Mouse (Mus musculus) adrenal gland, postnatal 36 days (tissue): ENCODE results near the gene Calb2. TPM values are rescaled to one million over a fixed set of nuclear protein-coding genes. Genes with fewer than 3 reads are reported as not detected.
A peak's percentile ranks its signal among the peaks of the same experiment; 100 is the strongest.

Experiments
- DNase-seq, 2 experiments: peaks; one replicate each; pipeline ENCODE4 v3.0.0; 2021; ENCODE audit warnings: mixed read lengths in 1 of 2
- long read RNA-seq, 2 experiments: library from polyadenylated mRNA; stranded (forward); transcript quantifications; one replicate each; pipeline ENCODE4 v2.0.0; 2021; ENCODE audit warnings: borderline sequencing depth in 2 of 2
- total RNA-seq, 2 experiments: library from RNA; stranded (reverse); gene quantifications; 2 replicates each; pipeline ENCODE4 v1.2.3; 2021

Gene Calb2
- 1 to 10 TPM in 1 of 2 experiments, under 1 TPM in 1; 0.26 to 2.2 TPM for total RNA-seq
- long read RNA-seq, experiment 1: 0 reads
- long read RNA-seq, experiment 2: 0 reads

DNA sequence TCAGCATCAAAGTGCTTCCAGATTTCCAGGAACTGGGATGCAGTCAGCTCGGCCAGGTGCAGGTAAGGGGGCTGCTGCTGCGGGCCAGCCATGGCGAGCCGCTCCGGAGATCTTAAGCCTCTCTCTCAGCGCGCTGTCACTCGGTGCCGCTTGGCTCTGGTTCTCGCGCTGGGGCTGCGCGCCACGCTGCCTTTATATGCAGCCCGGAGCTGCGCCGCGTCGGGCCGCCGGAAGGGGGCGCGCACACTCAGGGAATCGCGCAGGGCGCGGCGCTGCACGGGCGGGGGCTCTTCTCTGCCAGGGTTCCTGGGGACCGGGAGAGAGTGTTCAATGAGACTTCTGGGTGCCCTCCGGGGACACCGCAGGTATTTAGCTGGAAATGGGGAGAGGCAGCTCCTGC is at the start of gene Calb2:
Calb2 (minus strand) TSS at position 165 of the 400 bp plus-strand sequence.
- DNase-seq: peak; percentile 40 to 64

DNA sequence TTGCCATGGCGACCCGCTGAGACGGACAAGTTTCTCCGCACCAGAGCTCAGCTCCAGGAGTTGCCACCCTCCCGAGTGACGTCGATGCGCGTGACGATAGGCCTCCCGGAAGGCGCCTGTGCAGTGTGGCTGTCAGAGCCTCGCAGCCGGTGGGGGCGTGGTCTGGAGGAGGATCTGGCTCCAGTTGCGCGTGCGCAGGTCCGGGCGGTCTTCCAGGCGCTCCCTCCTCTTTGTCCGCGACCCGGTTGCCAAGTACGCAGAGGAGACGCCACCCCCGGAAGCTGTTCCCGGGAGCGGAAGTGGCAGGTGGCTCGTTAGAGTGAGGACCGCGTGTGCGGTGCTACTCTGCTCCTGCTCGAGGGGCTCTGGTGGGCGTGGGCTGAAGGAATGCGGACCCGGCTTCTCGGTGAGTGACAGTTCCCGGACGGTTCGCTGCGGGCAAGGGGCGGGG is 49.7 kb upstream of the Calb2 start:
- DNase-seq: peak; percentile 100

DNA sequence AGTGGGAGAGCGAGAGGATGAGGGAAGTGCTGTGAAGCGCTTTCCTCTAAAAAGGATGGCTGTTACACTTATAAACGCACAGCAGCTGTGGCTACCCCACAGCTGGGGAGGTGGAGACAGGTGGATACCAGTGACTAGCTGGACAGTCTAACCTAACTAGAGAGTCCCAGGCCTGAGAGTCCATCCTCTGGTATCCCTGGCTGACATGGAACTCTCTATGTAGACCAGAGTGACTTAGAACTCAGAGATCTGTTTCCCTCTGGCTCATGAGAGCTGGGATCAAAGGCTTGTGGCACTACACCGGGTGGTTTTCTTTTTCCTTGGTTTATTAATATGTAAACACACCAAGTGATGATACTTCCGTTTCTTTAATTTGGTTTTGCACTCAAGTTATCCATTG is 49.2 kb upstream of the Calb2 start:
- no peak for DNase-seq

DNA sequence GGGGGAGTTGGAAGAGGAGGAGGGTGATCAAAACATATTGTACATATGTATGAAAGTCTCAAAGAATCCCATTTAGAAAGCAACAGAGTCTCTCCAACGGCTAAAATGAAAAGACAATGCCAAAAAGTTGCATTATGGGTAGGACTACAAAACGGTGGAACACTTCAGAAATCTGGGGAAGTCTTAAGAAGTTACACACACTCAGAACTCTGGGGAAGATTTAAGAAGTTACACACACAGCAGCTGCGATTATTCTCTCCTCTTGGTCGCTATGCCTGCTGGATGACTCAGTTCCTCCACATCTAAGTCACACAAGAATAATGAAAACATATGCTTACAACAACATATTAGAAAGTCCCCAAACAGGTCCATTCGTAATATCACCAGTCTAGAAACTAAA is 48.2 kb upstream of the Calb2 start:
- no peak for DNase-seq

DNA sequence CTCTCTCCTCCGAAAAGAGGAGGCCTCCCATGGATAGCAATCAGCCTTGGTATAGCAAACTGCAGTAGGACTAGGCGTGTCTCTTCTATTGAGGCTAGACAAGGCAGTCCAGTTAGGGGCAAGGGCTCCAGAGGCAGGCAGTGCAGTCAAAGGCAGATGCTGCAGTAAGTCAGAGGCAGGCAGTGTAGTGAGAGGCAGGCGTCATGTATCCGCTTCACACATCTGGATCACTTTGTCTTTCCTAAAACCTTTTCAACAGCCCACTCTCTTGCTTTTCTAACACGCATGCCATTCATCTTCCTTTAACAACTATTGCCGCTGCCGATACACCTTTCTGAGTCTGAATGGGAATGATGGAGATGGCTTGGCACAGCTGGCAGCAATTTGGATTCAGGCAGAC is 47.4 kb upstream of the Calb2 start, which contains the start of gene Cmtr2:
Cmtr2 (plus strand) TSS at position 301 of the 400 bp plus-strand sequence.
- DNase-seq: no peak

DNA sequence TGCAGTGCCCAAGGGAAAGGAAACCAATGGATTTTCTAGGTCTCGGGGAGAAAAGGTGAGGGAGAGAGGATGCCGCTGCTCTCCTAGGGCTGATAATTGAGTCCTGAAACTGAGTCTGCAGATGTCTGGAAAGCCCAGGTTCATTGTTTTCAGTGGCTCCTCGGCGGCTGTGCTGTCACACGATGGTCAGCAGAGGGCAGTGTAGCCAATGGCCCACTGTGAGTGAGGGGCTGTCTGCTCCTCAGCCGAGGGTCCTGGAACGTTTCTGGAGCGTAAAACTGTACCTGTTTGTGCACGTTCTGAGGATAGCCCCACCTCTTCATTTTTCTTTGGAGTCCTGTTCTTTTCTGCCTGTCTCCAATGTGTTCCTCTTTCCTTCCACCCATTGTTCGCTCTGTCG is 33.8 kb upstream of the Calb2 start:
- peak in 1 of 2 experiments; percentile 6 for DNase-seq

DNA sequence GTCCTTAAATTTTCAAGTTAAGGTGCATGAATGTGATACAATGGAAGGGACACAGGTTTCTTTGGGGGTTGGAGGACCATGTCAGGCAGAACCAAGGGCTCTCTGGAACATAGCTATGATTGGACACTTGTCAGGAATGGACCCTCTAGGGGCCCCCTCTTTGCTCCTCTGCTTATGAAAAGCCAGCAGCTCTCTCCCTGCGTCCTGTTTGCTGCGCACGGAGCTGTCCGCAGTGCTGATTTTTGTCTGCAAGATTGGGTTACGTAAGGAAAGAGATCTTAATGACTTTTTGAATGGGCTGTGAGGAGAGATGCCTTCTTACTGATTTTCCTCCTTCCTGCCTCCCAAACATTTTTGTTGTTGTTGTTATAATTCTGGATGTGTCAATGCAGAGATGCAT is 28.7 kb upstream of the Calb2 start:
- peak; percentile 67 to 71 for DNase-seq

DNA sequence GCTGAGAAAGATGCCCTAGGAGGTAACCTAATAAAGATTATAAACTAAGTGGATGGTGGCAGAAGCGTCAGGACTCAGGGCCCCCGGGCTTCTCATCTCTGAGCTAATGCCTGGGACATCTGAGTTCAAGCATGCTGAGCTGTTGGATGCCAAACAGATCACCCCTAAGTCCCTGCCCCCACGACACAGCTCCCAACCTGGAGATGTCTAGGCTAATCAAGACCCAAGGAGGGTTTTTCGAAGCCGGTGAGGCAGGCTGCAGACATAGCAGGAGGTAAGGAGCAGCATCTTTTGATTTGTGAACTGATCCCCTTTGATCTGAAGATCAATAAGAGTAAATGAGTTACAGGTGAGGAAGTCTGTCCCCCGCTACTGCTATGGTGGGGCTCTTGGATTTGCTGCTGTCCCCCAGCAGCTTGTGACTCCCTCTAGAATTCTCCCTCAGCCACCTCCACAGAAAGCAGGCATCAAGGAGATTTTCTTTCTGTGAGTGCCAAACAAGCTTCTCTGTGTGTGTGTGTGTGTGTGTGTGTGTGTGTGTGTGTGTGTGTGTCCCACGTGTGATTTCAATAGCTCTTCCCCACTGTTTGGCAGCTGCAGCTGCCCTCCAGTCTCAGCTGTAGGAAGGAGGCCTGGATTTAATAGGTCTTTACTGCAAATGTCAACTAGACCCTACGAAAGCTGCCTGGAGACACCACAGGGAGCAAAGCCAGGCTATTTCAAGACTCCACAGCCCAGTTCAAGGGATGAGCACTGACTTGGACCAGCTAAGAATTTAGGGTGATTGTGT is 21.1 kb upstream of the Calb2 start:
- DNase-seq: no peak

DNA sequence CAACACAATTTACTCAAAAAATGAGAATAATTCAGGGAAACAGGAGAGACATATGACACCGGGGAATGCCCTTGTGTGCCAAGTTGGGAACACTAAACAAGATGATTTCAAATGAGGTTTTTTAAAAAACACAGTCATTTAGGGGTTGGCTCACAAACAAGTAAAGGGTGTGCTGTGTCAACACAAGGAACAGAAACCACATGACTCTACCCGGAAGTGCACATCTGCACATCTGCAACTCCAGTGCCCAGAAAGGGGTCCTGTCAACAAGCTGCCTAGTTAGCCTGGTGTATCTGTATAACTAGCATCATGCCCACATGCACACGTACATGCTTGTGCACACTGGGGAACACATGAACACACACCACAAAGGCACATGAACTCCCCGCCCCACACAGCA is 17.5 kb upstream of the Calb2 start:
- no peak for DNase-seq

DNA sequence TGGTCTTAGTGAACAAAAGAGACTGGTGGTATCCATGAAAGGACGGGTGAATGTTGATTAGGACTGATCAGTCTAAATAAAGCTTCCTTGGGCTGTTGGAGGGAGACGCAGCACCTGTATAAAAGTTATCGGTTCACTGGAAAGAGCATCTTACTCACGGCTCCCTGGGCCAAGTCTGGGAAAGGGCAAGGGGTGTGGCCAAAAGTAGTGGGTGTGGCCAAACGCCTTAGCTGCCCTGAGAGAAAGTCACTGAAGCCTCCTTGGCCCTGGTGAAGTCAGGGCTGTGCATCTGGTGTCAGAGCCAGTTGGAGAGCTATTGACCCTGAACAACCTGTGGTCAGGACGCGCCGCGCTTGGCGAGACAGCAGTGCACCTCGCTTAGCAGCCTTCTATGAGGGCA is 15.7 kb upstream of the Calb2 start:
- DNase-seq: peak in 1 of 2 experiments; percentile 6

DNA sequence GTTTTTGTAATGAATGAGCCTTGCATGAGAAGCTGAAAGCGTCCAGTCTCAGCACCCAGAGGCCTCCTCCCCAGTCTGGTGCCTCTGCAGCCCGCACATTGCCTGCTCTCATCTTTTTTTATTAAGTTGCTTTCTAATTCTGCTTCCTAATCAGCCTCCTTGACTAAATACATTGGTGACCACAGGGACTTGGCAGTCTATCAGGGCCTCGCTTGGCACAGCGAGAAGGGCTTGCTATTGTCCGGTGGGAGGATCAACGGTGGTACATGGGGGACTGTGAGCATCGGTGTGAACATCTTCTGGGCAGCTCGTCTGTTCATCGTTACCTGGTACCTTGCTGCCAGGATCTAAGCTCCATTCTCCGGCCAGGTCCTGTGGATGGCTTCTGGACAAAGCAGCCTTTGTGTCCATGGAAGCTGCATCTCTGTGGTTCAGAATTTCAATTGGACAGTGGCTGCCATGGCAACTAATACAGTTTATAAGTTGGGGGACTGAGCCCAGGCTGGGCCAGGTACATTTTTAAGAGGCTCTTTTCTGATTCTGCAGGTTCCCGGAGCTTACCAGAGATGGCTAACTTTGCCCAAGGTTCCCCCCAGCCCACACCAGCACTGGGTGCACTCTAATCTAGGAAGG is 14.8 kb upstream of the Calb2 start:
- no peak for DNase-seq

DNA sequence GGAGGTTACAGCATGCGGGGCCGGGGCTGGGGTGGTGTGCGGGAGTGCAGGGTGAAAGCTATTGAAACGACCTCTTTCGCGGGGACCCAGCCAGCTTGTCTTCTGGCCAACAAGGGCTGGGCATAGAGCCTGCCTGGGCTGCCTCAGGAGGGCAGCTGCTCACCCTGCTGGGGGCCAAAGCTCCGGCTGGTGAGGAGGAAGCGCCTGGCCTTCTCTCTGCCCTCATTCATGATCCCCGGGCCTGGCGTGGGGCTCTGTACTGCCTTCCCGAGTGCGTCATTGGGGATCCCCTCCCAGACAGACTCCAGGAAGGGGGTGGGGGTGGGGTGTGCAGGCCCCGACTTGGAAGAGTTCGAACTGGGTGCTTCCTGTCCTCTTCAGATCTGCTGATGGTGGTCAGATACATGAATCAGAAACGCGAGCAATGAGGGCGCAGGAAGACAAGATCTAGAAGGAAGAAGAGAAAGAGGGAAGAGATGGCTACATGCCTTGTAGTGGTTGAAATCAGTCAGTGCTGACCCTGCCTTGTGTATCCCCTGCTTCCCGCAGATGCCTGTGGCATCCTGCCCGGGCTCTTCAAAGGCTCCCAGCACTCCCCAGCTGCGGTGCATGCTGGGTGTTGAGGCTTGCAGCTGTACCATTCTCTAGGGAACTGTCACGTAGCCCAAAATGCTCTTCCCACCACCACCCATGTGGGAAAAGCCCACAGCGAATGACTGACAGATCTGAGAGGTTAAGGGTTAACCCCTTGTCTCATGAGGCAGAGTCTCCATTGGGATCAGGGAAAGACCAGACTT is 9.5 kb upstream of the Calb2 start:
- DNase-seq: no peak

DNA sequence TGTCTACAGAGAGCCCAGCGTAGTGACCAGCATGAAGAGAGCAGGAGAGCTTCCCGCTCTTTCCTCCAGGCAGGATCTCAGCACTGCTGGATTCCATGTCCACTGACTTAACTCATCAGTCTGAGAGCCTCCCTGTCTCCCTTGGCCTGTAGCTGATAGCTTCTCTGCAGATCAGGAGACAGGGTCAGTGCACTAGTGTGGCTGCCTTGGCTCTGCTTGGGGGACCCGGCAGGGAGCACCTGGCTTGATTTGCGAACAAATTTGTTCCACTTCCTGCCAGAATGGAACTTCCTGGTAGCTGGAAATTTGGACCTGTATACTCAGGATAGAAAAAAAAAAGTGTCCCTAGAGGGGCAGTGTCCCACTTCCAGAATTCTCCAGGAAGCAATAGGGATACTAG is 6.8 kb upstream of the Calb2 start:
- DNase-seq: no peak

DNA sequence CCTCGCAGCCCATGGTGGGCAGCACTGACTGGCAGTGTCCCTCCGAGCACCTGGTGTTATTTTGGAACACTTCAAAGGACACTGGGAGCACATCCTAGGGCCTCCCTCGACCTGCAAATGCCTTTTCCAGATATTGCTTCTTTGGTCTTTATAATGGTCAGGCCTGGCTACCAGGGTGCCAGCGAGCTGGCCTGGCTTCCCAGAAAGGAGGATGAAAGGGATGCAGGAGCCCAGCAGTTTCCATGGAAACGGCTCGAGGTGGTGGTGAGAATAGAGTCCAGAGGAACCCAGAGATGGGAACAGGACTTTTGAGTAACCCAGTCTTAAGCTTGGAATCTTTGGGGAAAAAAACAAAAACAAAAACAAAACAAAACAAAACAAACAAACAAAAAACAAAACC is 4.2 kb upstream of the Calb2 start:
- DNase-seq: no peak

DNA sequence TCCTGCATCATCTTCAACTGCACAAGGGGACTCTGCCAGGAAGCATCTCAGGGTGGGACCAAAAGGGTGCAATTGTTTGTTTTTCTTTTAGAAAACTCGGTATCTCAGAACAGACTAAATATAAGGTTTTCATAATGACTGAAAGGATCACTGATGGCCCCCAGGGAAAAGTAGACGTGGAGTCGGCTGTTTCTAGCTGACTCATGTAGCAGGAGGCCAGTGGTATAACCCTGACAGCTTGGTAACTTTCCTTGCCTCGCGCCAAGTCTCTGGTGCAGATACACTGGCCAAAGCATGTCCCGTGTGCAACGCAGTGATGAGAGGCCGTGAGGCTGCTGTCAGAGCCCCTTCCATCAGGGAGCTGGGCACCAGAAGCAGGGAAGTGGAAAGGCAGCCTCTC is 1.7 kb downstream of the Calb2 start:
- no peak for DNase-seq

DNA sequence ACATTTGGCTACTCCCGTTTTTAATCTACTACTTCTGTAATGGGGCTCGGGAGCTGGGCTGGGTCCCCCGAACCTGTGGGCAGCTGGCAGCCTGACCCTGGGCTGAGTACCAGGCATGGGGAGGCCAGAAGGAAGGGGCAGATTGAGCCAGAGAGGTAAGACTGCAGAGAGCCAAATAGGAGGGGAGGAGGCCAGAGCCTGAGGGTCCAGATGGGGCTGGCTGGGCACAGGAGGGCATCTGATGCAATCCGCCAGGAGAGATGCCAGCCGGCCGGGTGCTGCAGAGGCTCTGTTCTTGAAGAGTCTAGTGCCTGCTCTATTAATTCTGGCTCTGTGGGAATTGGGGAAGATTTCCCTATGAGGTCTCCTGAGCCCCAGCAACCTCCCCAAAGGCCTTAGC is 6.0 kb downstream of the Calb2 start:
- DNase-seq: no peak

DNA sequence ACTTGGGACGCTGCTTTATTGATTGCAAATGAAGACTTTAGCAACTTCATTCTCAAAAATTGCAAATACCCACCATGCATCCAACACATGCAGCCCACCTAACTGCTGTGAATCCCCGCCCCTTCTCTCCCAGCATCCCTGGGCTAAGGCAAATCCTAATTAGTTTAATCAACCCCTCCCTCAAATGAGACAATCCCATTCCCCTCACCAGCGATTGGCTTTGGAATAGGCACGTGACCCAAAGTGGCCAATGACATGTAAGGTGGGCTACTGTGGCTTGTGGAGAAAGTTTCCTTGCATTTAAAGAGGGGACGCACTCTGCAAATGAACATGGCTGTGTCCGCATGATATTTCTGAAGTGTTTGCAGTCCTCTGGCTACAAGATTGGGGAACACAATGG is 15.1 kb downstream of the Calb2 start:
- no peak for DNase-seq

DNA sequence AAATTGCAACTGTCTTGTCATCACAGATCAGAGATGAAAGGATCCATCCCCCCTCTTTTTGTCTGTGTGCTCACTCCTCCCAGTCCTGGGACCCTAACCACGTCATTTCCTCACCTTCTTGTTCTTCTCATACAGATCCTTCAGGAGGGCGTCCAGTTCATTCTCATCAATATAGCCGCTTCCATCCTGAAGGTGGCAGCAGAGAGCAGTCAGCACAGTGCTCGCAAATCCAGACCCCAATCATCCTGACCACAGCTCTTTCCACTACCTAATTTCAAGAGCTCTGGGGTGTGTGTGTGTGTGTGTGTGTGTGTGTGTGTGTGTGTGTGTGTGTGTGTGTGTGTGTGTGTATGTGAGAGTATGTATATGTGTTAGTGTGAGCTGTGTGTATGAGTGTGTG is 22.5 kb downstream of the Calb2 start:
- DNase-seq: peak; percentile 41 to 65

DNA sequence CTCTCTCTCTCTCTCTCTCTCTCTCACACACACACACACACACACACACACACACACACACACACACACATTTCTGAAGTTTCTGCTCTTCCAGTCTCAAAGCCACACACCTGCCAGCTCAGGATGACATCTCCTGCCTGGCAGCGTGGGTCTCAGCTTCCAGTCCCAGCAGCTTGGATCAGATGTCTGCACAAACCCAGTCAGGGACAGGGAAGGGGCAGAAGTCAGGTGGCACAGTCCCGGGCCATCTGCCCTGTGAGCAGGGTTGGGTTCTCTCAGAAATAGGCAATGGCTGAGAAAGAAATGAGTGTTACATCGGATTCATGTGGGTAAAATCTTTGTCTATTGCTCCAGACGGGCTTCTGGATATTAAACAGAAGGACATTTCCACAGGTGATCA is 27.2 kb downstream of the Calb2 start:
- no peak for DNase-seq

DNA sequence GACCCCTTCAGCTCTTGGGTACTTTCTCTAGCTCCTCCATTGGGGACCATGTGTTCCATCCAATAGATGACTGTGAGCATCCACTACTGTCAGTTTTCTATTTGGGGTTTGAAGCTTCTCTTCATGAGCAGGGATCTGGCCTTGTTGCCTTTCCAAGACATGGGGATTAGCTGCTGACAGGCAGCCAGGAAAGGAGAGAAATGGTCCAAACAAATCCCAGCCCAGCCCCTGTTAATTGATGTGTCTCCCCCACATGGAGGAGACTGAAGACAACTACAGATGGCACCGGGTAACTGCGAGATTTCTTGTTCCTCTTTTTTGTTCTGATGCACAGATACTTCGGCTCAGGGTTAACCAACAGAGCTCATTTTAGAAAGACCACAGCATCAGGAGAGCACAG is 27.9 kb downstream of the Calb2 start:
- no peak for DNase-seq

DNA sequence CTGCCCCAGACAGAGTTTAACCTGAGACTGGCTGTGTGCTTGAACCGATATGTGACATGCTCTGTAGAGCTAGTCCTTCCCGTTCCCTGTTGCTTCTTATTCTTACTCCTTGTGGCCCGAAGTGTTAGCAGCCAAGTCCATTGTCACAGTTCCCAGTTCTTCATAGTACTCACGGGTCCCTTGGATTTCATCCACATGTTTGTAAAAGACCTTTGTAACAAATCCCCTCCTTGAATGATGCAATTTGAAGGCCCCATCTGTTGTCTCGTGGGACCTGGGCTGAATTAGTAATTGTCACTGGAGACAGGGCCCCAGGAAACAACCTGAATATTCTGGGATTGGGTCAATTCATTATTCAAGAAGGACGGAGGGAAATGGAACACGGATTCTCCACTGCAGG is 32.5 kb downstream of the Calb2 start:
- DNase-seq: no peak

DNA sequence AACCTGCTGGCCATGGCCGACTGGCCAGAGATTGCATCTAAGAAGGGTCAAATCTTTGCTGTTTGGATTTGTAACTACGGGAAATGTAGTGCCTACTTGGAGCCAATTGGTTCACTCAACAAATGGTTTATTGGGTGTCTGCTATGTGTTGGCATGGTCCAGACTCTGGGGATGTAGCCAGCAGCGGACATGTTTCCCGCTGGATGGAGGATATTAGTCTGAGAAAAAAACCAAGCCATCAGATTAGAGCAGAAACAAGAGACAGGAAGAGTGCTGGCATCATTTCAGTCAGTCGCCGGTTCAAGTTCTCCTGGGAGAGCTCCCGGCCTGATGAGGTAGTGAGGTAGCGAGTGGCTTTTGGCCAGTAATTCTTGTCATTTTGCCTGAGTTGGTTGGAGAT is 33.8 kb downstream of the Calb2 start:
- no peak for DNase-seq

DNA sequence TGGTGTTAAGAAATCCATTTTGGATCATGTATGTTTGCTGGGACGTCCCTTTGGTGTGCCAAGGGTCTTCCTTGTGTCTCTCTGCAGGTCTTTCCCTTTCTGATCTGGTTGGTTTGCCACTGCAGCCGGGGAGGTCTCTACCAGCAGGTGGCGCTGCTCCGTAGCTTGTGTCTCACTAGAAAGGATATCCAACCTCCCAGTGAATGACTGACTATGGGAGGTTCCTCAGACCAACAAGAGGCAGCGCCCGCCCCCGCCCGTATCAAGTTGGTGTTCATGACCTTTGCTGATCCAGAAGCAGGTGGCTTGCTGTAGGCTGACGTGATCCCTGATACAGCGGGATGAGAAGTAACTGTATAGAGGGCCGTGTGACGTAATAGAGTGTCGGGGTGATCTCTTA is 37.5 kb downstream of the Calb2 start:
- peak; percentile 80 to 87 for DNase-seq
